8 mouse cellular contexts compared by ENCODE assay signal in the genomic region with DNA sequence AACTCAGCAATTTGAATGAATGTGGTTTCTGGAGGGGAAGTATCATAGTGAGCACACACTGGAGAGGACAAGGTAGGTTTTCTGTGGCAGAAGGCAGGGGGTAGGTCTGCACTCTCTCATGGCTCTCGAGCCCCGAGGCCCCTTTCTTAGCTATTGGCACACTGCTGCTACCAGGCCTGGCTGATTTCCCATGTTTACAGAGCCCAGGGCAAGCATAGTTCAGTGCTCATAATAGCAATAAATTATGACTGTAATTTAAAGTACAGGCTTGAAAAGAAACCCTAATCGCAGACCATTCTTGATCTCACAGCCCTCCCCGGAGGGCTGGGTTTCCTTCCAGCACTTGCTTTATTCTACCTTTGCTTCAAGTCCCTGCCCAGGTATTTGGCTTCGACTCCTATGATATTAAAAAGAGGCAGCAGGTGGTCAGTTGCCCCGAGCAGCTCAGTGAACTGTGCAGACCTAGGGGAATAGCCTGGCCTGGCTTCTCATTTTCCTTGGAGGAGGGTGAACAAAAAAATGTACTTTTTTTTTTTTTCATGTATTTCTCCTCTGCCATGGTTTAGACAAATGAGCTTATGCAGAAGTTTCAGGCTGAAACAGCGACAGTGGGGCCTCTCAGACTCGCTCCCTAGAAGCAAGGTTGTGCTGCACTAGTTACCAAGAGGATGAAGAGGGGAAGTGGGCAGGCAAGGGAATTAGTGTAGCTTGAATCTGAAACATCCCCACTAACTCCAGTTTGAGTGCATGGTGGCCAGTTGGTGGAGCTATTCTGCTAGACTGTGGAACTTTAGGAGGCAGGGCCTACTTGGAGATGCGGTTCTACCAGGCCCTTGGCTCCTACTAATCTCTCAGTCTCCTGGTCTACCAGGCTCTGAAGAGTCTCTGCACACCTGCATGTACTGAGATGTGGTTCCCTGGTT.
DNase-seq lines count a peak whose midpoint lies in the region; ATAC-seq lines count a peak whose summit lies in the region.

No protein-coding gene starts in this region.

- peak; percentile 15 for DNase-seq in embryo, embryonic 10.5 days (ENCODE audit: low spot score)
- DNase-seq in embryo, embryonic 9.5 days (ENCODE audit: extremely low spot score): no peak
- DNase-seq in urinary bladder, postnatal 14 days (ENCODE audit: low spot score): peak; percentile 52
- no peak for DNase-seq in urinary bladder, postnatal 4 days (ENCODE audit: low spot score in 2 of 2)
- peak; percentile 79 for DNase-seq in kidney, adult 11 months
- DNase-seq in right cerebral cortex, postnatal 14 days: no peak
- DNase-seq in embryo, embryonic 11 days: no peak

- ATAC-seq in megakaryocyte, adult 5-6 weeks (ENCODE audit: poor library complexity, severe bottlenecking): peak; percentile 61

Comparison
In these comparisons a context has a peak if more than half of its experiments do, and no peak if none do; other contexts are left out.
1. DNase-seq: peak in embryo, embryonic 10.5 days (single experiment), urinary bladder, postnatal 14 days (single experiment) and kidney, adult 11 months (single experiment); none in embryo, embryonic 9.5 days (single experiment), urinary bladder, postnatal 4 days (0 of 2), right cerebral cortex, postnatal 14 days (single experiment) and embryo, embryonic 11 days (single experiment).